Mouse (Mus musculus) ES-Bruce4 (cell line): ENCODE results near the gene Tmc6.

ENCODE experiments used
- EP300 ChIP-seq: IDR thresholded peaks from 2 replicates; pipeline ENCODE4 v1.6.1; 2011; ENCODE audit warnings: low read depth, low read length; ENCODE audit not compliant: insufficient read depth
- POLR2A ChIP-seq: IDR thresholded peaks from one replicate; pipeline ENCODE4 v1.8.1; 2011; ENCODE audit warnings: low read length; ENCODE audit not compliant: insufficient read depth

DNA sequence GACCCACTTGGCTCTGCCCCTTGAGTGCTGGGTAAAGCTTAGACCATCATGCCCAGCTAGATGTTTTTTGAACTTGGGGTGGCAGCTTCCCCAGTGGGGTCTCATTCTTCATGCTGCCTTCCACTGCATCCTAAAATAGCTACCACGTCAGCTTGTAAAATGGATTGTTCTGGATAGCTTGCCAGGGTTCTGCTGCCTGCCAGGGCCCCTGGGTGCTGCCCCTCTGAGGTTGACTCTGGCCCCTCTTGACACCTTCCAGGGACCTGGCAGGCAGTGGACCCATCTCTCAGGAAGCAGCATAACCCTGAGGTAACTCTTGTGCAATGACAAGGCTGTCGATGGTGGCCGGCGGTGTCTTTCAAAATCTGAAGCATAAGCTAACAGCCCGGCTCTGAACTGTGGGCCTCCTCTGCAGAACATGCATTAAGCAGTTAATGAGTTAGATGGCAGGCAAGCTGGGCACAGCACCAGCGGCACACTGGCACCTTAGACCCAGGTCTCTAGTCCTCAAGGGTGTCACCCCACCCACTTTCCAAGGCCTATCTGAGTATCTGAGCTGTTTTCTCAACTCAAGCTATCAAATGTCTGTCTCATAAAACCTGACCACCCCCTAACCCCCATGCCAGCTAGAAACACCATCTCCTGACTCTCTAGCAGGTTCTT lies 32.8 kb upstream of the Tmc6 start:
- no peak for TF ChIP-seq POLR2A
- no peak for TF ChIP-seq EP300
